Mouse (Mus musculus) layer of hippocampus, adult 11-12 months (tissue): ENCODE data around the gene H2bfm.
"Not testable (repeated sequence)": the region's sequence is repeated elsewhere in the genome, so short reads cannot be mapped to it uniquely, and the experiment has no call there.

Source experiments
- DNase-seq: peaks from one replicate; pipeline ENCODE4 v3.0.0; 2022; ENCODE audit warnings: low spot score

H2bfm gene

DNA sequence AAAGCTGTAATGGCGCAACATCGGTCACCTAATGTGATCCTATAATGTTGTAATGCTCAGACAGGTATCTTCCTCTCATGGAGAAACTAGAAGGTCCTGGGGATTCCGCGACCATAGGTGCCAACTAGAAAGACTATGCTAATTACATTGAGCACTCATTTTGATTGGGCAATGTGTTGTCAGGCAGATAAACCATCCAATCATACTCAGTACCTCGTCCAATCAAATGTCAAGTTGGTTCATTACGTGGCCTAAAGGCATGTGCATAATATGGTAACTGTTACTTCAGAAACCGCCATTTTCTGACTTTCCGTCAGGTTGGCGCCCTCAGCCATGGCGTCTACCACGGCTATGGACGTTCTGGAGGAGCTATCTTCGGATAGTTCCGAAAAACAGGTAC, at the start of gene H2bfm:
TSS of gene H2bfm (plus strand) at position 295 of the 400 bp plus-strand sequence.
- DNase-seq, result no peak

DNA sequence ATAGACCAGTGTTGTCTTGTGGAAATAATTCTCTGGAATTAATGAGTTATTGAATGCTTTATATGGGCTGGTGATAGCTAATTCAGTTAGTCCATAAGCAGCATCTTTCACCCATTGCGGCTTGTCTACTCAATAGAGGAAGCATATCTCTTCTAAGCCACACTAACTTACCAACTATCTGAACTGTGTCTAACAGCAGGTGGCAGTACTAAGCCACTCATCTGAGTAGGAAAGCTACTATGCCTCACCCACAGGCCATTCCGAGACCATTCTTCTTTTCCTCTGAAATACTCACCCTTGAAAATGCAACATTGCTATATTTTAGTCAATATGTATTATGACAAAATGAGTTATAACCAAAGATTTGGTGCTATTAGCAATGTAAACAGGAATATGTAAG, 31.4 kb upstream of the H2bfm start:
- DNase-seq, result peak; percentile 32

DNA sequence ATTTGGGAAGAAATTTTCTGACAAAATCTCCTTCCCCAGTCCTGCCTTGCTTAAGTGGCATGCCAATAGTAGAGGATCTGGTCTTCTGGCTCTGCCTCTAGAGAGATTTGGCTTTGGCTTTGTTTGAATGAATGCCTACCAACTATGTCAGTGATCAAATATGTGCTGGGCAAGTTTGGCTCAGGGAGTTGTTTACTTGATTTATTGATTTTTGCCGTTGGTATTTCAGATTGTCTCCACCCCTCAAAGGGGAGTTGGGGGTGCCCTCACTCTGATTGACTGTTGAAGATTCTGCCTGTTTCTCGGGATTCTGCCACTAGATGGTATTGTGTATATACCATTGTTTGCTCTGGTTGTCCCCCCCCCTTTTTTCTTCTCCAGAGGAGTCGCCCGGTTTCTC, 22.8 kb upstream of the H2bfm start:
- DNase-seq, result no peak

DNA sequence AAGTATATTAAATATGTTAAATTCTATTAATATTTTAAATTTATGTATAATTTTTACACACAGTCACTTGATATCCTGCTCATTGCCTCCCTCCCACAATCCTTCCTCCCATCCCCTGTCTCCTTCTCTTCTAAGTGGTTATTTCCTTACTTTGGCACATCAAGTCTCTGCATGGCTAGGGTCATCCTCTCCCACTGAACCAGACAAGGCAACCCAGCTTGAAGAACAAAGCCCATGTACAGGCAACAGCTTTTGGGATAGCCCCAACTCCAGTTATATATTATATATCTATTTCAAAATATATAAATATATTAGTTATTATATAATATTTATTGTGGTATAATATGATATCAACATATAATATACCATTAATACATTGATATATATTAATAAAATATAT, 1.3 kb upstream of the H2bfm start:
- DNase-seq, result no peak

DNA sequence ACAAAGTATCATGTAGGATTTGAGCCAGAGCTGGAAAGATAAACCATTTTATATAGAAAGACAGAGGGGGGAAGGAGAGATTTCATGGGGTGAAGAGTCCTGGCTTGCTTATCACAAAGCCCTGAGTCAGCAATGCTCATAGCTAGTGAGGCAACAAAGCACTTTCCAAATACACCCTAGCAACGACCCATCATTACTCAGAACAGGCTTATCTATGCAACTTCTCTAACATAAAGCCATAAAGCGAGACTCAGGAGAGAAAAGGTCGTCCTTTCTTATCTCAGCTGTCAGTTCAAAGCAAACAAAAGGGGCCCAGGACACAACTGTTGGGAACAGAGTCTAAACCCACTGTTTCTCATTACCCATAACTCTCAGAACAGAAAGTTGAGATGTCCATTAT, 10.9 kb downstream of the H2bfm start:
- DNase-seq, result no peak

DNA sequence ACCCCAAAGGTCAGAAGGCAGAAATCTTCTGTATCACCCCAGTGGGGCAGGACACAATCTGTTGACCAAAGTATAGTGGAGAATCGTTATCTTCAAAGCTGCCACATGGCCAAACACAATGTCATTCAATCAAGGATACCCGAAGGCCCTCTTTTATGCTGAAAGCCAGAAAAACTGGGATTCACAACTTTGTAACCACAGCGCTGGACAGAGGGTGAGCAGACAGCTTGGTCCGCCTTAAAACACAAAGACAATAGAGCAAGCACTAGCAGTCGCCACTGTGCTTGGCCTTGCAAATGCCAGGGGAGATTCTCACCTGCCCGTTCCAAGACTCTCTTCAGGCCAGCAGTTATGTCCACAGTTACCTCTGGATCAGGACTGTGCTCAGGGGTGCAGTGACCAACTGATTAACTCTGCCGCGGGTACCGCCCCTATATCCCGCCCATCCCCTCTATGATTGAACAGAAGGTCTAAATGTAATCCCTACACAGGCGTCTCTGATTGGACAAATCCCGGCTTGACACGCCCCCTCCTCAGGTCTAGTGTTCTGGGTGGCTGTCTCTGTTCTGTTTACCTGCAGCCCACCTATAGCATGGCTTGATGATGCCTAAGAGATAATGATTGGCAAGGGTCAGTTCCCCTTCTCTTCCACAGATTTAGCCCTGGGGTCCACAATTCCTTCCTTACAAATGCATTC, 30.6 kb downstream of the H2bfm start:
- DNase-seq, result peak; percentile 72

DNA sequence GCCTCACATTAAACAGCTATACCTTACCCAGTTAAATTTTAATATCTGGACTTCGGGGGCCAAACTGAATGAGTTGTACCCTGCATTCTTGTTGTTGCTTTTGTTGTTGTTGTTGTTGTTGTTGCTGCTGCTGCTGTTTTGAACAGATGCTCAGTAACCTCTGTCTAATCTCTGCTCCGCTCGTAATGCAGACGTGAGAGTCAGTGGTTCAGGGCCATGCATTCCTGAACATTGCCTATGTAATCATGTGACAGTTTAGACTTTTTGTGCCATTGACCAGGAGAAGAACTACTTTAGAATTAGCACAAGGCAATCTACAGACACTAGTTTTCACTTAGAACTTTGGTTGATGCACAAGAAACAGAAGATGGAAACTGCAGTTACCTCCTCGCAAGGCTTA, 31.2 kb downstream of the H2bfm start:
- not testable (repeated sequence) for DNase-seq

DNA sequence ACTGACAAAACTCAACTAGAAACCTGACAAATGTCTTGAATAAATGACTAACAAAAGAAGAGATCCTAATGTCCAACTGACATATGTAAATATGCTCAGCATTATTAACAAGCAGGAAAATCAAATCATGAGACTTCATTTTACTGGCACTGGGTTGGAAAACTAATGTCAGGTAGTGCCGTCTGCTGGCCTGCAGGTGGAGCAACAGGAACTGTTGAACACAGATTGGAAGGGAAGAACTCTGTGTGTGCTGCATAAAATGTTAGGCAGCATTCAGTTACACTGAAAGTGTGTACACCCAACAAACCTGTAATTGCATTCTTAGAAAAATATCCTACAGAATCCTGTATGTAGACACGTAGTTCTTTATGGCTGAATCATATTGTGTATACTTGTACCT, 32.6 kb downstream of the H2bfm start:
- peak; percentile 3 for DNase-seq

DNA sequence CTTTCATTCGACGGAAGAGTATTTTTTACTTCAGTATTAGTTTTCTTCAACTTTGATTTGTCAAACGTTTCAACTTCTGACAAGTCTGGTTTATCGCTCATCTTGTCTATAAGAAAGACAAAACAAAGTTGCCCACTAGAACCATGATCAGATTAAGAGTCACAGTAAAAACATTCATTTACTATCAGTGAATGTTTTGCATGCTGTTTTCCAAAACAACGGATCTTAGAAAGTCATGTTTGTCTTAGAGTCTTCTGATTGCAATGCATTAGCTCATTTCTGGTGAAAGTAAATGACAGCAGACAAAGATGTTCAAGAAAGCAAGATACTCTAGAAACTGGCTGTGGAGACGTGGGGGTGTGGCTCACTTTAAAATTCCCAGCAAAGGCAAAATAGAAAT, 48.3 kb downstream of the H2bfm start, which contains the start of gene Tmsb15b2:
TSS of gene Tmsb15b2 (minus strand) at position 101 of the 400 bp plus-strand sequence.
- DNase-seq, result not testable (repeated sequence)

DNA sequence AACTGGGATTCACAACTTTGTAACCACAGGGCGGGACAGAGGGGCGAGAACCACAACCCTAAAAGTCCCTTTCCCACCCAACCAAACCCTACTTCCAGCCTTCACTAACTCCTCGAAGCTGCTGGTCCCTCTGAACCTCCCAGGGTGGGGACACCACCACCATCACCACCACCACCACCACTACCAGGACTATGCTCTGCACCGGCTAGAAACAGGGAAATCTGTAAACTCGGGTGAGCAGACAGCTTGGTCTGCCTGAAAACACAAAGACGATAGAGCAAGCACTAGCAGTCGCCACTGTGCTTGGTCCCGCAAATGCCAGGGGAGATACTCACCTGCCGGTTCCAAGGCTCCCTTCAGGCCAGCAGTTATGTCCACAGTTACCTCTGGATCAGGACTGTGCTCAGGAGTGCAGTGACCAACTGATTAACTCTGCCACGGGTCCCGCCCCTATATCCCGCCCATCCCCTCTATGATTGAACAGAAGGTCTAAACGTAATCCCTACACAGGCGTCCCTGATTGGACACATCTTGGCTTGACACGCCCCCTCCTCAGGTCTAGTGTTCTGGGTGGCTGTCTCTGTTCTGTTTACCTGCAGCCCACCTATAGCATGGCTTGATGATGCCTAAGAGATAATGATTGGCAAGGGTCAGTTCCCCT, 49.4 kb downstream of the H2bfm start, which contains the start of the genes Tmsb15l and Tmsb15b1:
TSS of gene Tmsb15l (minus strand) at position 446 of the 661 bp plus-strand sequence.
TSS of gene Tmsb15b1 (minus strand) at position 451 of the 661 bp plus-strand sequence.
- peak; percentile 84 for DNase-seq
